Mouse (Mus musculus) liver, embryonic 14.5 days (tissue): ENCODE results near the gene Gtpbp2. TPM values are rescaled to one million over a fixed set of nuclear protein-coding genes. Genes with fewer than 3 reads are reported as not detected.

Experiments used
- ATAC-seq: fragments of 200-750 bp; cut with Nextera tagmentation; 2 replicates; pipeline ENCODE4 v1.8.0; 2017; ENCODE audit warnings: moderate number of reproducible peaks, mild to moderate bottlenecking, moderate library complexity; ENCODE audit not compliant: insufficient read depth
- DNase-seq, 3 experiments: peaks; one replicate each; pipeline ENCODE4 v3.0.0-alpha.2; 2012 to 2013; ENCODE audit warnings: low read depth in 3 of 3, low spot score in 3 of 3
- H3K27ac ChIP-seq: fragments of 300-500 bp; sonication (generic); 2 replicates; pipeline ENCODE4 v1.5.1; 2014; ENCODE audit warnings: moderate library complexity, mild to moderate bottlenecking, control low read depth, inconsistent platforms
- H3K27me3 ChIP-seq: fragments of 300-500 bp; sonication (generic); 2 replicates; pipeline ENCODE4 v1.6.1; 2014; ENCODE audit warnings: mild to moderate bottlenecking, low read length, moderate library complexity; ENCODE audit not compliant: control insufficient read depth, insufficient read depth
- H3K36me3 ChIP-seq: fragments of 300-500 bp; sonication (generic); replicated peaks from 2 replicates; pipeline ENCODE4 v1.6.1; 2014; ENCODE audit warnings: low read depth; ENCODE audit not compliant: control insufficient read depth, insufficient read depth
- H3K4me1 ChIP-seq, 2 experiments: fragments of 200-500 bp in 1 of 2; fragments of 300-500 bp in 1 of 2; sonication (generic) in 1 of 2; replicated peaks; 2 replicates each; pipeline ENCODE4 v1.6.1; 2012 to 2014; ENCODE audit warnings: antibody characterized with exemption in 1 of 2, inconsistent platforms in 1 of 2, low read length in 1 of 2; ENCODE audit not compliant: control insufficient read depth in 2 of 2, insufficient read depth in 2 of 2
- H3K4me2 ChIP-seq: fragments of 300-500 bp; sonication (generic); 2 replicates; pipeline ENCODE4 v1.6.1; 2014; ENCODE audit warnings: low read depth, mild to moderate bottlenecking, control low read depth, moderate library complexity
- H3K4me3 ChIP-seq, 2 experiments: fragments of 200-500 bp in 1 of 2; fragments of 300-500 bp in 1 of 2; sonication (generic) in 1 of 2; 2 replicates each; pipeline ENCODE4 v1.5.1; 2012 to 2014; ENCODE audit warnings: low read depth in 2 of 2, low read length in 2 of 2, mild to moderate bottlenecking in 2 of 2, control low read depth in 1 of 2, inconsistent platforms in 1 of 2, moderate library complexity in 1 of 2; ENCODE audit not compliant: insufficient read depth in 1 of 2
- H3K9ac ChIP-seq: fragments of 300-500 bp; sonication (generic); replicated peaks from 2 replicates; pipeline ENCODE4 v1.6.1; 2014; ENCODE audit warnings: mild to moderate bottlenecking, control low read depth, moderate library complexity
- H3K9me3 ChIP-seq: fragments of 300-500 bp; sonication (generic); 2 replicates; pipeline ENCODE4 v1.6.1; 2016; ENCODE audit warnings: low read length, mixed read lengths; ENCODE audit not compliant: control insufficient read depth
- CTCF ChIP-seq: IDR thresholded peaks from 2 replicates; pipeline ENCODE4 v1.5.1; 2016; ENCODE audit warnings: antibody characterized with exemption, low read depth, control low read depth
- EP300 ChIP-seq: IDR thresholded peaks from 2 replicates; pipeline ENCODE4 v1.6.1; 2016; ENCODE audit warnings: antibody characterized with exemption, low read depth
- WGBS: fragments of 180-500 bp; shearing (Covaris S2); extraction: QIAGEN DNeasy Blood & Tissue Kit; methylation state at CpG from one replicate; pipeline ENCODE4 v1.1.7; 2014; ENCODE audit not compliant: insufficient replicate concordance; 5-methylcytosine and 5-hydroxymethylcytosine counted together
- polyA plus RNA-seq, 2 experiments: library from polyadenylated mRNA; depleted of rRNA in 1 of 2; stranded (reverse) in 1 of 2; unstranded in 1 of 2; fragments of >200 nt; fragmentation: Nextera tagmentation in 1 of 2; extraction: Ambion mirVana in 1 of 2; gene quantifications; 2 replicates each; pipeline versions ENCODE4 v1.2.1 to v1.2.3; 2012 to 2014

Gtpbp2 gene
- polyA plus RNA-seq (2012; rRNA removed) (81.0 and 98.3 TPM in 2 replicates), polyA plus RNA-seq (2014; fragmentation: Nextera tagmentation; extraction: Ambion mirVana) (18.2 and 20.7 TPM in 2 replicates)

DNA sequence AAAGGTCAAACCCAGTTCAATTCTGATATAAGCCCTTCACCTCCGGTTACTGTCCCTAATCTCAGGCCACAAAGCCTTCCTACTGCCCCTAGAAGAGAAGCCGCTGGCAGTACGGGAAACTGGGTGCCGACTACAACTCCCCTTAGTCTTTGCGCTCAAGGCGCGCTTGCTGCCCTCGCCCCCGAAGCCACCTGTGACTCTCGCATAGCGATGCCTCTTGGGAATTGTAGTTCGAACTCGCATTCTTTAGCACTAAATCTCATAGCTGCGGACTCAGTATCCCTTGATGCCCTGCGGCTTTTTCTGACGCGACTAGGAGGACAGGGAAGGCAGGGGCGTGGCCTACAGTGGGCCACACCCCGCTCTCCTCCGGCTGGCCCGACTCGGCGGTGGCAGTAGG, at the start of gene Gtpbp2:
Gene Gtpbp2 (plus strand): TSS at position 347 of the 400 bp plus-strand sequence.
- no peaks in the 10 kb centered on the region for H3K9me3 ChIP-seq
- H3K4me3 ChIP-seq: peak within 1 kb of the TSS; percentile 92 to 98
- ATAC-seq: peak; percentile 81
- H3K9ac ChIP-seq: peak within 1 kb of the TSS; percentile 95
- DNase-seq: peak; percentile 98 to 99 (median 99)
- no peaks in the 10 kb centered on the region for H3K27me3 ChIP-seq
- peaks cover 39% of the 10 kb centered on the region for H3K36me3 ChIP-seq
- no peak for TF ChIP-seq EP300
- no peak for TF ChIP-seq CTCF
- H3K4me2 ChIP-seq: peak within 1 kb of the TSS; percentile 73
- WGBS: 0% methylated on average over 23 of the region's 23 CpGs
- peaks cover 47 to 53% of the 10 kb centered on the region in 2 experiments for H3K4me1 ChIP-seq
- peak within 1 kb of the TSS; percentile 99 for H3K27ac ChIP-seq

DNA sequence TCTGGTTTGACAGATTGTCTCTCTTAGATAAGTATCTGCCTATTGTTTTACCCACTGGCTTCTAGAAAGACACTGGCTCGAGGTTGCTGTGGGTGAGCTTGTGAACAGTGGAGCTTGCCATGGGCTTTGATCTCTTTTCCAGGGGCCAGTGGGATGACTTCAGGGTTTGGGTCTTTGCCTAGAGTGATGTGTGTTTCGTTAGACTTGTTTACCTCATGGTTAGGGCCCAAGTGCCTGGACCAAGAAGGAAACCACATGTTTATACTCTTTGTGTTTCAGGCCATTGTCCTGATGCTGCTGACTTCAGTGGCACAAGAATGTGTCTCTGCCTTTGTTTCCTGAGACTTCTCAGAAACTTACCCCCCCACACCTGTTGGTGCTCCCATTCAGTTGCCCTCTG, 45.3 kb upstream of the Gtpbp2 start:
- ATAC-seq: no peak
- H3K36me3 ChIP-seq: no peaks in the 10 kb centered on the region; the same call in 1 of the 2 replicates
- no peak overlapping the region for H3K9ac ChIP-seq
- H3K9me3 ChIP-seq: no peaks in the 10 kb centered on the region
- no peak overlapping the region for H3K27ac ChIP-seq
- peaks cover 7 to 9% of the 10 kb centered on the region in 2 experiments for H3K4me1 ChIP-seq
- TF ChIP-seq CTCF: no peak
- TF ChIP-seq EP300: no peak
- WGBS: 50% methylated on average over 2 of the region's 2 CpGs
- no peak overlapping the region for H3K4me3 ChIP-seq
- H3K4me2 ChIP-seq: no peak overlapping the region
- no peak for DNase-seq
- no peaks in the 10 kb centered on the region for H3K27me3 ChIP-seq

DNA sequence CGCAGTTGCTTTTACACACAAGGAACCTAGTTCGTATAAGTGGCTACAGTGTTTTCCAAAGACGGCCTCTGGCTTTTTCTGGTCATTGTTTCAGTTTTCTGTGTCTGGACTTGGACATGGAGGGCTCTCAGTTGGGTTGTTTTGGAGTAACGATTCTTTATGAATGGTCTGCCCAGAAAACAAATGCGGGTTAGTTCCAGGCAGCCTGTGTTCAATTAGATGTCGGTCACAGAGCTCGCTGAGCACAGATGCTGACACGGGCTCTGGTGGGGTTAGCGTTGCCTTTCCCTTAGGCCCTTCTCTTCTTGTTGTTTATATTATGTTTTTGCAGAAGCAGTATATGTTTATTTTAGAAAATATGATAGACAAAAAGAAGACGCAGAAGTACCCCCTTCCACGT, 44.7 kb upstream of the Gtpbp2 start:
- ATAC-seq (no peak), DNase-seq (no peak)
- peaks cover 7 to 9% of the 10 kb centered on the region in 2 experiments for H3K4me1 ChIP-seq
- WGBS: 78% methylated on average over 11 of the region's 11 CpGs
- no peak overlapping the region for H3K27ac ChIP-seq
- no peaks in the 10 kb centered on the region for H3K9me3 ChIP-seq
- H3K4me3 ChIP-seq: no peak overlapping the region
- no peak overlapping the region for H3K9ac ChIP-seq
- no peaks in the 10 kb centered on the region; the same call in 1 of the 2 replicates for H3K36me3 ChIP-seq
- no peaks in the 10 kb centered on the region for H3K27me3 ChIP-seq
- no peak for TF ChIP-seq EP300
- no peak for TF ChIP-seq CTCF
- no peak overlapping the region for H3K4me2 ChIP-seq

DNA sequence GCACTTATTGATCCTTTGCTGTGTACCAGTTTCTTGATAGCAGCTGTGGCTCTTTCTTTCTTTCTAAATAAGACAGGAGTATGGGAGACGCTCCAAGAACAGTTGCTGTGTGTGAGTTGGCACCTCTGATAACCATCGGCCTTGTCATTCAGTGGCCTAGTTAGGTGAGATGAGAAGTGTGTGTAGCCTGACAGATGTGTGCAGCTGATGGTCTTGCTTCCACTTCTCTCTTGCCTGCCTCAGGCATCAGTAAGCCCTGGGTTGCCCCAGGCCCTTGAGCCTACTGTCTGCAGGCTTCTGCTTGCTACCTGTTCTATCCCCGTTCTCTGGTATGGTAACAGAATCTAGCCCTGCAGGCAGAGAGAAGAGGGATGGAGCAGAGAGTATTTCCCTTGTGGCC, 44.0 kb upstream of the Gtpbp2 start:
- no peaks in the 10 kb centered on the region; the same call in 1 of the 2 replicates for H3K36me3 ChIP-seq
- no peaks in the 10 kb centered on the region for H3K9me3 ChIP-seq
- no peaks in the 10 kb centered on the region for H3K27me3 ChIP-seq
- no peak overlapping the region for H3K4me3 ChIP-seq
- 73% methylated on average over 3 of the region's 3 CpGs for WGBS
- no peak overlapping the region for H3K27ac ChIP-seq
- no peak for TF ChIP-seq CTCF
- TF ChIP-seq EP300: no peak
- DNase-seq (no peak), ATAC-seq (no peak)
- peaks cover under 1 to 3% of the 10 kb centered on the region in 2 experiments for H3K4me1 ChIP-seq
- no peak overlapping the region for H3K9ac ChIP-seq
- no peak overlapping the region for H3K4me2 ChIP-seq

DNA sequence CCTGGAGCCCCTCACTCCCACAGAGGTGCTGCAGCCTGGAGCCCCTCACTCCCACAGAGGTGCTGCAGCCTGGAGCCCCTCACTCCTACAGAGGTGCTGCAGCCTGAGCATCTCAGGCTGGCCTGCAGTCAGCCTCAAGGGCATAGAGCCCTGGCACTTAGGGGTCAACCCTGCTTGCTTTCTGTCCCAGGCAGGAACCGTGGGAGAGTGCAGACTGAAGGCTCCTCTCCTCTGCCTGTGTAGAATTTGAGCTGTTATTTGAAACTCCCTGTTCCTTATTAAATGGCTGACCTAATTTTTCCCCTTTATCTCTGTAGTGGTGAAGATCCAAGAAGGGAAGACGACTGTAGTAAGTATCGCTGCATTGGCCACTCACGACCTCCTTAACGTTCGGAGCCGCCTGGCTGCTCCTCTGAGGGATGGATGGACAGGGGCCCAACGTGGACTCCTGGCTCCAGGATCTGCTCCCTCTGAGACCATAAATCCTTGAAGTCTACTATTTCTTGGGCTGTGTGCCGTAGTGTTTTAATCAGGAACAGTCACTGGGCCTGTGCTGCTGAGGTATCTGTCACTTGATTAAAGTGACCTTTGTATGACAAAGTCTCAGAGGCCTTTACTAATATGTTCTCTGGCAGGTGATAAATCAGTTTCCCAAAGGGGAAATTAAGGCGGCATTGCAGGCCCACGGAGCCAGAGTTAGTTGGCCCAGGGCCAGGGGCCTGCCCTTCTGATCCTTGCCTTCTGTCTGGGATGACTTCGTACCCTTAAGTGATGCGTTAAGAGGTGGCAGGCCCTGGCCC, 43.0 kb upstream of the Gtpbp2 start:
- Histone ChIP-seq H3K4me2 (no peak overlapping the region), H3K4me1 (no peaks in the 10 kb centered on the region), H3K9me3 (no peaks in the 10 kb centered on the region), H3K36me3 (peaks cover 3% of the 10 kb centered on the region), H3K27ac (no peak overlapping the region), H3K9ac (no peak overlapping the region), H3K27me3 (no peaks in the 10 kb centered on the region), H3K4me3 (no peak overlapping the region)
- DNase-seq (no peak), ATAC-seq (no peak)
- 77% methylated on average over 13 of the region's 13 CpGs for WGBS
- TF ChIP-seq EP300 (no peak), CTCF (no peak)
